Mouse (Mus musculus) right cerebral cortex, adult 18-20 months (tissue): ENCODE data around the gene Pik3ip1.
A peak's percentile ranks its signal among the peaks of the same experiment; 100 is the strongest.

ENCODE experiments used
- DNase-seq: peaks from one replicate; pipeline ENCODE4 v3.0.0; 2022; ENCODE audit warnings: mixed read lengths

Pik3ip1 gene

GRCm38 (mm10) chr11:3305821-3306220, 24.4 kb upstream of the Pik3ip1 start:
- no peak for DNase-seq

DNA sequence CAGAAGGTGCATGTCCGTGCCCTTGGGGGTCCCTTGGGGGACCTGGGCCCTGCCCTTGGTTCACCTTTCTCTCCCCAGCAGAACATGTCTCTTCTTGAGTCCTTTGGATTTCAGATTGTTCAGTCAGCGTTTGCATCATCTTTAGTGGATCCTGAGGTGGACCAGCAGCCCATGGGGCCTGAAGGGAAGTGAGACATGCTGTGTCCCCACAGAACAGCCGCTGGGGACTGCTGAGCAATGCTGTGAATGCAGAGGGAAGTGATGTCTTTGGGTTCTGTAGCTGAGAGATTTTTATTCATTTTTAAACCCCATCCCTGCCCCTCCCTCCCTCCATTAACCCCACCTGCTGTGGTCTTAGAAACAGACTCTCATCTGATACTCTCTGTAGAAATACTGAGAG, 22.3 kb upstream of the Pik3ip1 start:
- DNase-seq: no peak

DNA sequence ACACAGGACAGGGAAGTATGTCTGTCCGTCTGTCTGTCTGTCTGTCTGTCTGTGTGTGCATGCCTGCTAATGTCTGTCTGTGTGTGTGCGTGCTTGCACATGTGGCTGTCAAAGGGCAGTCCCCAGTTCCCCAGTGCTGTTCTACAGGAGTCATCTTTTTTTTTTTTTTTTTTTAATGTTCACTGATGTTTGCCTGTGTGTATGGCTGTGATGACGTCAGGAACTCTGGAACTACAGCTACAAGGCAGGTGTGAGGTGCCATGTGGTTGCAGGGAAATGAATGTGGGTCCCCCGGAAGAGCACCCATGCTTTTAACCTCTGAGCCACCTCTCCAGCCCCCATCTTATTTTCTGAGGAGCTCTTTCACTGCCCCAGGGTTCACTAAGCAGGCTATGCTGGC, 20.3 kb upstream of the Pik3ip1 start:
- no peak for DNase-seq

DNA sequence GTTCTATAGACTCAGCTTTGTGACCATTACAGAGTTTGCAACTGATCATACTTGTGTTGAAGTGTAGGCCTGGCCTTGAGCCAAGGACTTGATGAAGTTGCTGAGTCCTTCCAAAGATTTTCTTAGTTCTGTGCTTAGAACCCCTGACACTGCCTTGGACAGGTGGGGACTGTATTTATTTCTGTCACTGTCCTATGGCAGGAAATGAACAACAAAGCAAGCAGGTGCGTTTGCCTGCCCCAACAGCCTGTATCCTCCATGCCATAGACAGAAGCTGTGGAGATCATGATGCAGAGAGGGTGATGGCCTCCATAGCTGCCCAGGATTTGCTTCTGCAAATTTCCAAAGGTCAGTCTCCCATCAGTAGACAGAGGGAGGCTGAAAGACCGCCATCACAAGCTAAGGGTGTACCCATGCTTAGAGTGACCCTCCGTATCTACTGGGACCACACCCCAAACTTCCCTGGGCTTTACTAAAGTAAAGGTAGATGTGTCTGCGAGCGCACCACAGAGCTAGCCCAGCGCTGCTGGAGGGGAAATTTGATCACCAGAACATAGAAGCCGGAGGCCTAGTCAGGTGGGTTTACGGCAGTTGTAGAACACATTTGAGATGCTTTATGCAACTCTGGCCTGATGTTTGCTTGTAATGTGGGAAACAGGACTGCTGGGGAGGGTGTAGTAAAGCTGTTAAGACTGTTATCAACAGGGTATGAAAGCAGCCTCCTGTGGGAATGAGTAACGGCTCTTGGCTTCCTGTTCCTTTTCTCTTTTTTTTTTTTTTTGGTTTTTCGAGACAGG, 19.2 kb upstream of the Pik3ip1 start:
- DNase-seq: no peak

DNA sequence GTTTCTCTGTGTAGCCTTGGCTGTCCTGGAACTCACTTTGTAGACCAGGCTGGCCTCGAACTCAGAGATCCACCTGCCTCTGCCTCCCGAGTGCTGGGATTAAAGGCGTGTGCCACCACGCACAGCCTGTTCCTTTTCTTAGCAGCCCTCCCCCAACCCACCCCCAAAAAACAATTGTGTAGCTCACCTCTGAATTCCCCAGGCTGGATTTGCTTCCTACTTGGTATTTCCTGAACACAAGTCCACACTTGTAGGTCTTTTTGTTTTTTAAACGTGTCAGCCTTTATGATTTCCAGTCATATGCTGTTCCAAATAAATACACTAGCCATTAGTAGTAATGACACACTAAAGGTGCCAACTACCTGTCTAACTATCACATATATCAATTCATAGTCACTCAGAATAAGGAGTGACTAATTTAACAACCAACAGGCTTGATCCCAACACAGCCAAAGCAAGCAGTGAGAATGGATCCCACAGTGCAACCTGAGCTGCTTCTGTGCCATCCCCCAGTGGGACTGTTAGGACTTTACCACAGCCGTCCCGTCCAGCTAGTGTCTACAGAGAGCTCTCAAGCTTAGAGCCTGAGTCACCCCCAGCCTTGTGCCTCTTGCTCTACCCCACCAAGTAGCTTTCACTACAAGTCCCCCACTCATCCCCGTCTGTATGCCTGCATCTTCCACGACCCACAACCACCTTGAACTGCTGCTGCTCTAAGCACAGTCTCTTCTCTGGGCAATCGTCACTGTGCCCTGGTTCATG, 18.4 kb upstream of the Pik3ip1 start:
- no peak for DNase-seq

DNA sequence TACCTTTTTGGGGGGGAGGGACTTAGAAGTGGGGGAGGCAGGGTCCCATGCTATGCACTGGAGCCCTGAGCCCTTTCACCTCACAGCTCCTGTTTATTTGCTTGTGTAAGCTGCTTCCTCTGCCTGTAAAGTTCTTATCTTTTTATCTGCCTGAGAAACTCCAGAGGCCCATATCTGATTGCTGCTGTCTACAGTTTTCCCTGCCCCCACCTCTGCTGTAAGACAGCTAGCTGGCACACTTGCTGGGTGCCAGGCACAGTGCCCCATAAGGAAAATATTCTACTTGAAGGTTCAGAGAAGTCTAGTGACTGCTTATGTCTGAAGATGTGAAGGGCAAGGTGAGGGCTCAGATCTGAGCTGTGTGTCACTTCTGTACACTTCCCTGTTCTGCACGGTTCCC, 16.9 kb upstream of the Pik3ip1 start:
- no peak for DNase-seq

- DNase-seq: peak; percentile 42
These were observed 16.1 kb upstream of the Pik3ip1 start for GRCm38 (mm10) chr11:3314148-3314547.

DNA sequence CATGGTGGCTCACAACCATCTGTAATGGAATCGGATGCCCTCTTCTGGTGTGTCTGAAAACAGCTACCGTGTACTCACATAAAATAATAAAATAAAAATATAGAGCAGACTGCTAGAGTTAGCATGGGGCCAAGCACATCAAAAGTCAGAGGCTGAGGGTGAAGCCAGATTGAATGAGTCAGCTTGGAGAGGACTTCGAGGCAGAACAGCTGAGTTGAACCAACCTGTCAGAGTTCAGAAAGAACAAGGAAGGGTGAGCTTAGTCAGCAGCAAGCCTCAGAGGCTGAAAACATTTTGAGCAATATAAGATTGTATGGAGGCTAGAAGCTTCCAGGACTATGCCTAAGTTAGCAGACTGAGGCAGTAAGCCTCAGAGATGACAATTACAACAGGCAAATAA, 11.9 kb upstream of the Pik3ip1 start:
- no peak for DNase-seq

DNA sequence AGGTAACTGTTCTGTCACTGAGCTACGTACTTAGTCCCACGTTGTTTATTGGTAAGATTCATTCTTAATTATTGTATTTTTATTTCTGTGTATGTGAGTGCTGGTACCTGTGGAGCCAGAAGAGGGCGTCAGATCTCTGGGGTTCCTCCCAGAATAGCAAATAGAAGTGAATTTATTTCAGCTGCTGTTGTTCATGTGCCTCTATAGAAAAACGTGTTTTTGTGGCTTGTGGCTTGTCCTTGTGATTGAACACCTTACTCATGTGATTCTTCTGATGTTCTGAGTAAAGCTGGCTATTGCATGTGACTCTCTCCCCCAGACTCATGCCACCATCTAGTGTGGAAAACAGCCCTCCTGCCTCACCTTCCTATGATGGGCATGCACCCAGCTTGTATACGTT, 1.9 kb upstream of the Pik3ip1 start:
- no peak for DNase-seq

GRCm38 (mm10) chr11:3328806-3329775, 1.1 kb upstream of the Pik3ip1 start:
- no peak for DNase-seq

GRCm38 (mm10) chr11:3330566-3330965, 365 bp downstream of the Pik3ip1 start:
- peak; percentile 90 for DNase-seq

- no peak for DNase-seq
These were observed 970 bp downstream of the Pik3ip1 start for GRCm38 (mm10) chr11:3330991-3331750.

DNA sequence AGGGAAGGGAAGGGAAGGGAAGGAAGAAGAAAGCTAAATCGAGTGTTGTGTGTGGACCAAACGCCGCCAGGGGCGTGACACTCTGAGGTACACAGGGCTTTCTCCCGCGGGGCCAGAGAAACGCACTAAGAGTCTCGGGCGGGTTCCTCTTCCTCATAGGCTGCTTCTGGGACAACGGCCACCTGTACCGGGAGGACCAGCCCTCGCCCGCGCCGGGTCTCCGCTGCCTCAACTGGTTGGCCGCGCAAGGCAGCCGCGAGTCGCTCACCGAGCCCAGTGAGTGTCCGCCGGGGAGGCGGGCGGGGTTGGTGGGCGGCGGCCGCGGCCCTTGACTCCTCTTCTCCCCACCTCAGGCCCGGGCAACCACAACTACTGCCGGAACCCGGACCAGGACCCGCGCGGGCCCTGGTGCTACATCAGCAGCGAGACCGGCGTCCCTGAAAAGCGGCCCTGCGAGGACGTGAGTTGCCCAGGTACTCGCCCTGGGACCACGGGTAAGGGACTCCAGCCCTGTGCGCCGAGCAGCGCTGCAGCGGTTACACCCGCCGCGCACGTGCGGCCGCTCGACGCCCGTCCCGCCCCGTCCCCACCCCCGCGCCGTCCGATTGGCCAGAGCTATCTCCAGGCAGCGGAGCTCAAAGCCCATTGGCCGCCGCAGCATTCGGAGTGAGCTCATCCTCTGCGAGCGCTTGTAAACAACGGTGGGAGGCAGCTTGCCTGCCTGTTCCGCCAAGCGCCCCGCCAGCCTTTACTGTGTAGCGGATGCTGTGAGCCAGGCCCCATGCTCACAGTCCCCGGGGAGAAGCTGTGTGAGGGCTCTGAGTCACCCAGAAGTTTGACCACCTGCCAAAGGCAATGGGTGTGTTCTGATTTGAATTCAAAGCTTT, 1.8 kb downstream of the Pik3ip1 start:
- DNase-seq: peak; percentile 96

- no peak for DNase-seq
These were observed 3.0 kb downstream of the Pik3ip1 start for GRCm38 (mm10) chr11:3333111-3333695.

- DNase-seq: no peak
These were observed 4.0 kb downstream of the Pik3ip1 start for GRCm38 (mm10) chr11:3334141-3334710.

GRCm38 (mm10) chr11:3334711-3335316, 4.6 kb downstream of the Pik3ip1 start:
- DNase-seq: no peak

- no peak for DNase-seq
These were observed 5.5 kb downstream of the Pik3ip1 start for GRCm38 (mm10) chr11:3335651-3336216.

DNA sequence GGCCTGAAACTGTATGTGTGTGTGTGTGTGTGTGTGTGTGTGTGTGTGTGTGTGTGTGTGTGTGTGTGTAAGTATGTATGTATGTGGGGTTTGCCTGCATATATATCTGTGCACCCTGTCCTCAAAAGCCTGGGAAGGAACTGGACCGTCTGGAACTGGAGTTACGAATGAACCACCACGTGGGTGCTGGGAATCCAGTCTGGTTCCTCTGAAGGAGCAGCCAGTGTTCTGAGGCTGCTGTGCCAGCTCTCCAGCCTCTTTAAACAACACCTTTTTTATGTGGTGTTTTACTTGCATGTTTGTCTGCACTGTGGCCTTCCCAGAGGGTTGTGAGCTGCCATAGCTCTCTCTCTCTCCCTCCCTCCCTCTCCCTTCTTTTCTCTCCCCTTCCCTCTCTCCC, 6.4 kb downstream of the Pik3ip1 start:
- DNase-seq: no peak

GRCm38 (mm10) chr11:3337173-3337955, 7.2 kb downstream of the Pik3ip1 start:
- DNase-seq: peak; percentile 81
